Mouse (Mus musculus): ENCODE results near the gene Pln. TPM values are rescaled to one million over a fixed set of nuclear protein-coding genes. Genes with fewer than 3 reads are reported as not detected.

The Pln gene
- polyA plus RNA-seq, 1 experiment from 2014 or later = 2.1 TPM

DNA sequence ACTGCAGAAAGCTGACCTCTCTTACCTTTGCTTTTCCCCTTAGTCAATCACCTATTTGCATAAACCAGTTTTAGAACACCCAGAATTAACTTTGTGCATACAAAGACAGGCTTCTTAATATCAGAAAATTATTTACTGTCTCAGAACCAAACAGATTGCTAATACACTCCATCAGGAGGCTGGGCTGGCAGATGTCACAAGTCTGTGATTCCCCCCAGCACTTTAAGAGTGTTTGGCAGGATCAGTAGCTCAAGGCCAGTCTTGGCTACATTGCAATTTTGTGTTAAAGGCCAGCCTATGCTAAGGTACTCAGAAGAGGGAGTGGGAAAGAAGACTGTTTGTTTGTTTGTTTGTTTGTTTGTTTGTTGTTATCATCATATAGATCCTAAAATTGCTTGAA is 39.6 kb downstream of the Pln start:
- H3K4me2 ChIP-seq (replicated peaks) = peak overlapping the region; percentile 19
- H3K9ac ChIP-seq = no peak overlapping the region
- no peak for ATAC-seq (ENCODE audit: low FRiP score)
- 0 out of 2 replicates have a peak, but pooled peaks cover 4% of the 10 kb centered on the region for H3K9me3 ChIP-seq (replicated peaks)
- no peak overlapping the region for H3K27ac ChIP-seq
- peaks cover 16% of the 10 kb centered on the region for H3K4me1 ChIP-seq
- no peaks in the 10 kb centered on the region for H3K36me3 ChIP-seq
- H3K4me3 ChIP-seq = no peak overlapping the region
- H3K27me3 ChIP-seq = no peaks in the 10 kb centered on the region

DNA sequence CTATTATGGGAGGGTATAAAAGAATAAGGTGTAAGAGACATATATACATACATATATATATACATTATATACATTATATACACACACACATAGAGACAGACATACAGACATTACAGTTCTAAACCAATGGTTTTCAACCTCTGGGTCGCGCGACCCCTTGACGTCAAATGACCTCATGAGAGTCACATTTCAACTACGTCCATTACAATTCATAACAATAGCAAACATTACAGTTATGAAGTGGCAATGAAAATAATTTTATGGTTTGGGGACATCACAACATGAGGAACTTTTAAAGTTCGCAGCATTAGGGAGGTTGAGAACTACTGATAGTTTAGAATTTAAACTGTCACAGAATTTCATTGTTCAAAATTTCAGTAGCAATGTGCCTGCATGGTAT is 40.8 kb downstream of the Pln start:
- no peak overlapping the region for H3K27ac ChIP-seq

DNA sequence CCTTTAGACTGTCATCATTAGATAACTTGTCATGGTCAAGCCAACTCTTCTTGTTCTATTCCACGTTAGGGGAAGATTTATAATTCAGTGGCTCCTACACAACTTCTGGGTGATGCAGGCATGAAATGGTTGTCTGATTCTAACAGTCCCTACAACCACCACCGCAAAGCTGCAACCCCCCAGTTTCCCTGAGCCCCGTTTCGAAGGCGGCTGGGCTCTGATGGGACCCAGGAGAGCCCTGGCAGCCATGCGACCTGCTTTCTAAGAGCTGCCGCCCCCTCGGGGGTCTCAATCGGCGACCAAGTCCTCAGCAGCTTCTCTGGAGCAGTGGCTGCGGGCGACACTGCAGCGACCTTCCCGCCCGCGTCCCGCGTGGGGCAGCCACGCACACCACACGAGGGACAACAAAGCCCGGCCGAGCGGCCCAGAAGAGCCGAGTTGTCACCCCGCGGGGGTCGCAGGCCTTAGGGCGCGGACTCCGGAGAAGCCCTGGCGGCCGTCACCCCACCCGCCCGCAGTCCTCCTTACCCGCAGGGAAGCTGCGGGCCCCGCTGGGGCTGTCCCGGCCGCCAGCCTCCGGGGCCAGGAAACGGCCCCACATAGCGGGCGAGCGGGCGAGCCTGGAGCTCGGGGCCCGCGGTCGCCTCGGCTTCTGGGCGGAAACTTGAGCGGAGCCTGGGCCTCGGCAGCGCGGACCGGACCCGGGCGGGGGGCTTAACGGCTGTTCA is 41.7 kb downstream of the Pln start:
- under 1% methylated on average over 57 of the region's 59 CpGs for WGBS
- Histone ChIP-seq H3K4me3 (peak overlapping the region; percentile 68), H3K27ac (peak overlapping the region; percentile 95), H3K9me3 (replicated peaks) (no peaks in the 10 kb centered on the region), H3K4me1 (peaks cover 16% of the 10 kb centered on the region), H3K4me2 (replicated peaks) (peak overlapping the region; percentile 65), H3K9ac (peak overlapping the region; percentile 96), H3K36me3 (no peaks in the 10 kb centered on the region), H3K27me3 (no peaks in the 10 kb centered on the region)
- ATAC-seq (ENCODE audit: low FRiP score) = peak; percentile 89

More for the DNA sequence above, 40.8 kb downstream of the Pln start:
- Histone ChIP-seq H3K4me3 (peak overlapping the region; percentile 68), H3K4me1 (peaks cover 16% of the 10 kb centered on the region), H3K27me3 (no peaks in the 10 kb centered on the region), H3K9ac (peak overlapping the region; percentile 96; the same call in 1 of the 2 replicates), H3K9me3 (replicated peaks) (no peaks in the 10 kb centered on the region), H3K4me2 (replicated peaks) (peak overlapping the region; percentile 65), H3K36me3 (no peaks in the 10 kb centered on the region)
- ATAC-seq (ENCODE audit: low FRiP score) = no peak
- WGBS = 74% methylated on average over 6 of the region's 6 CpGs

- H3K4me1 ChIP-seq = peaks cover 14% of the 10 kb centered on the region
- under 1% methylated on average over 31 of the region's 31 CpGs for WGBS
- H3K27ac ChIP-seq = peak within 1 kb of the TSS; percentile 95
- peak within 1 kb of the TSS; percentile 68 for H3K4me3 ChIP-seq
- no peaks in the 10 kb centered on the region for H3K9me3 ChIP-seq (replicated peaks)
- H3K9ac ChIP-seq = peak within 1 kb of the TSS; percentile 96
- peak within 1 kb of the TSS; percentile 65 for H3K4me2 ChIP-seq (replicated peaks)
- peak; percentile 98 for ATAC-seq (ENCODE audit: low FRiP score)
- H3K27me3 ChIP-seq = no peaks in the 10 kb centered on the region
- H3K36me3 ChIP-seq = no peaks in the 10 kb centered on the region
These were observed 42.2 kb downstream of the Pln start, which contains the start of gene Cep85l for GRCm38 (mm10) chr10:53379709-53380106. TSS of gene Cep85l (minus strand) at chr10:53379947.

DNA sequence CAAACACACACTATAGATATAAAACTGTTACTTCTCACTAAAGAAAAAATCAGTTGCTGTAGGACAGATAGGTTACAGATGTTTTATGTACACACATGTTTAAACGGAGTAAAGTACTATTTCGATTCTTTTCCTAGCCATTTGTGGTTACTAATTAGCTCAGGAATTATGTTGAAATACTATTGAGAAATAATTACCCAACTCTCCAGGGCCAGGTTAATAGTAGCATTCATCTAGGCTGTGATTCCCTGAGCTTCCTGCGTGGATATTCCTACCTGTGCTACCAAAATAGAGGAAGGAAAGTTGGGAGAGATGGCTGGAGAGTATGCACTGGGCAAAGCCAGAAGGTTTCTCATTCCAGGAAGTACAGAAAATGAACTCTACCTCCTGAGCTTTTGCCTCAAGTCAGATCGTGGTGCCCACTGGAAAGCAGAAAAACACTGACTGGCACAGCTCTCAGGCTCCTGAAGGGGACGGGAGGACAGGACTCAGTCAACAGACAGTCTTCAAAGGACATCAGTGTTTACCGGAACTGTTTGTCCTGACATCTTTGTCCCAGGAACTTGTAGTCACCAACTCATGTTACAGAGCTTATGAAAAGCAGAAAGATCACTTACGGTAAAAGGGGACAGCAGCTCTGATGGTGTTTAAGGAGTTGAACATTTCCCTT is 45.4 kb downstream of the Pln start:
- no peaks in the 10 kb centered on the region for H3K9me3 ChIP-seq (replicated peaks)
- H3K9ac ChIP-seq = no peak overlapping the region
- H3K4me3 ChIP-seq = no peak overlapping the region
- H3K4me2 ChIP-seq (replicated peaks) = no peak overlapping the region
- no peaks in the 10 kb centered on the region for H3K36me3 ChIP-seq
- H3K4me1 ChIP-seq = peaks cover 5% of the 10 kb centered on the region; the same call in 1 of the 2 replicates
- 75% methylated on average over 7 of the region's 7 CpGs for WGBS
- H3K27me3 ChIP-seq = no peaks in the 10 kb centered on the region
- ATAC-seq (ENCODE audit: low FRiP score) = no peak
- H3K27ac ChIP-seq = no peak overlapping the region

DNA sequence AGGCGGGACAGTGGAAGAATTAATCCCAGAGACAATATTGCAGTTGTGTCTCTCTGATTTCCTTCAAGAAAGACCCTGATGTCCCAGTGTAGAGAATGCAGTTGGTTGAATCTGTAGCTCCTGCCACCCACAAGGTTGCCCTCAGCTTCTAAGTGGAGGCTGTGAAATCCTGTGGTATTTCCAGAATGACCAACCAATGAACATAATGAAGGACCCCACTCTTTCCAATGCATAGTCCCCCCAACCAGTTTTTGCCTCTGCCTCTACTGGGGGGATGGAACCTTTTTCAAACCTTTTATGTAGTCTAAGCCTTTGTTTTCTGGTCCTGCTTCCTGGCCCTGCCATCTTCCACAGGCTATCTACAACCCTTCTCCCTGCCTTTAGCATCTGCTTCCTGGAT is 47.4 kb downstream of the Pln start:
- WGBS = 84% methylated on average over 1 of the region's 1 CpGs
- Histone ChIP-seq H3K27me3 (no peaks in the 10 kb centered on the region), H3K4me3 (no peak overlapping the region), H3K4me2 (replicated peaks) (no peak overlapping the region), H3K27ac (no peak overlapping the region), H3K36me3 (no peaks in the 10 kb centered on the region), H3K4me1 (peaks cover 3% of the 10 kb centered on the region; the same call in 1 of the 2 replicates), H3K9ac (no peak overlapping the region), H3K9me3 (replicated peaks) (no peaks in the 10 kb centered on the region)
- ATAC-seq (ENCODE audit: low FRiP score) = no peak

- H3K36me3 ChIP-seq = no peaks in the 10 kb centered on the region
- ATAC-seq (ENCODE audit: low FRiP score) = no peak
- no peak overlapping the region for H3K4me2 ChIP-seq (replicated peaks)
- no peaks in the 10 kb centered on the region for H3K27me3 ChIP-seq
- no peaks in the 10 kb centered on the region for H3K4me1 ChIP-seq
- WGBS = 90% methylated on average over 5 of the region's 5 CpGs
- H3K9ac ChIP-seq = no peak overlapping the region
- no peak overlapping the region for H3K4me3 ChIP-seq
- H3K9me3 ChIP-seq (replicated peaks) = no peaks in the 10 kb centered on the region
- H3K27ac ChIP-seq = no peak overlapping the region
These were observed 48.0 kb downstream of the Pln start for GRCm38 (mm10) chr10:53385438-53385837.

DNA sequence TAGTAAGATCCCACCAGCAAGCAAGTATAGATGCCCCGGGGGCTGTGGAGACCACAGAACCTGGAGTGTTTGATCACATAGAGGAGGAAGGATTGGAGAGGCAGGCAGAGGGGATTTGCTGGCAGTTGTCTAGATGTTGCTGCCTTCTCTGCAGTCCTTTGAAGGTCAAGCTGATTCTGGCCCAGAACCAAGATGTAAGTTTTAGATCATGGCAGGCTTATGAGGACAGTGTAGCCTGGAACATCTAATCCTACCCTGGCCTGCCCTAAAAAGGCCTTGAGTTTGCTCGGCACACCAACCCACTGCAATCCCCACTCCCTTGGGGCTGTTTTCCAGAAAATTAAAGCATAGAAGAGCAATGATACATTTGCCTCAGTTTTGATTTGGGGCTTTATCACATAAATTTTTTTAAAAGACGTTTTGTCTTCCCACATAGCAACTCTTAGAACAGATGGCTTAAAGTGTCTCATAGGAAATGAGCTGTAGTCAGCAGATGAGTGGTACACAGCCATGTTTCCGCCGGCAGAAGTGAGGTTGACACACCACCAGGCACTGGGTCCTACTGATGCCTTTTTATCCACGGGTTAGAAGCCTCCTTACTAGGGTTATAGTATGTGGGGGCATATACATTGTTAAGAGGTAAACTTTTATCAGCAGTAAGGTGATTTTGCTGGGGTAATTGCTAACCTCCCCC is 50.9 kb downstream of the Pln start:
- Histone ChIP-seq H3K4me3 (no peak overlapping the region), H3K27me3 (no peaks in the 10 kb centered on the region), H3K27ac (no peak overlapping the region), H3K36me3 (no peaks in the 10 kb centered on the region), H3K9me3 (replicated peaks) (no peaks in the 10 kb centered on the region), H3K4me2 (replicated peaks) (no peak overlapping the region), H3K4me1 (no peaks in the 10 kb centered on the region), H3K9ac (no peak overlapping the region)
- 79% methylated on average over 6 of the region's 6 CpGs for WGBS
- no peak for ATAC-seq (ENCODE audit: low FRiP score)

GRCm38 (mm10) chr10:53394923-53395629 is 57.6 kb downstream of the Pln start:
- H3K9ac ChIP-seq = no peak overlapping the region

More at GRCm38 (mm10) chr10:53394923-53395629, 57.6 kb downstream of the Pln start:
- H3K4me1 ChIP-seq = peaks cover 15% of the 10 kb centered on the region
- H3K9me3 ChIP-seq (replicated peaks) = no peaks in the 10 kb centered on the region
- no peak overlapping the region for H3K4me2 ChIP-seq (replicated peaks)
- H3K27ac ChIP-seq = no peak overlapping the region
- no peak overlapping the region for H3K4me3 ChIP-seq
- no peak for ATAC-seq (ENCODE audit: low FRiP score)
- H3K27me3 ChIP-seq = no peaks in the 10 kb centered on the region
- no peaks in the 10 kb centered on the region for H3K36me3 ChIP-seq
- WGBS = 71% methylated on average over 9 of the region's 9 CpGs

Other genes starting within 250 kb of the Pln start
- gene Cep85l, start 42.3 kb downstream of the Pln start, polyA plus RNA-seq (2016; fragmentation: Nextera tagmentation; extraction: Ambion mirVana) = 9.4 and 10.9 TPM in 2 replicates